Mouse (Mus musculus) cerebellum, postnatal 36 days (tissue): ENCODE measurements at regions not wholly inside any gene's neighbourhood (a gene's known extent, or its start where the extent isn't known, plus 50 kb on each side); places are given as distances from the start of the nearest gene placed in this dataset.

Experiments
- DNase-seq, 2 experiments: peaks; one replicate each; pipeline ENCODE4 v3.0.0; 2021 to 2022; ENCODE audit warnings: mixed read lengths in 2 of 2

GRCm38 (mm10) chr5:19130639-19131038 lies 96.2 kb upstream of the Magi2 start:
- no peak for DNase-seq

GRCm38 (mm10) chr5:19154511-19154910 lies 72.3 kb upstream of the Magi2 start:
- no peak for DNase-seq

DNA sequence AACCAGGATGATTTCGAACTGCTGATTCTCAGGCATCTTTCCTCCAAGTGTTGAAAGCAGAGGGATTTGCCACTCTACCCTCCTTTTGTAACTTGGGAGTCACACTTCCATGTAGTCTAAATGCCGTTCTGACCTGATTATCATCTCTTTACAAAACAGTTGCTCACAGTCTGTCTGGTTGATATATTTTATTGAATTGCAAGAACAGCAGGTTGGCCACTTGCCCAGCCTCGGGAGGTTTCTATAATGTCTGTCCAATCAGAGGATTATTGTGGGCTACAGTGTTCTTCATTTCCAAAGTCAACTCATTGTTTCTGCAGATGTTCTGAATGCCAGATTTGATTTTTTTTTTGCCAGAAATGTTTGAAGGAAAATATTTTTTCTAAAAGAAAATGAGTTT lies 68.6 kb upstream of the Magi2 start:
- DNase-seq: peak in 1 of 2 experiments; percentile 6

GRCm38 (mm10) chr5:19160256-19160655 lies 66.6 kb upstream of the Magi2 start:
- no peak for DNase-seq
